Mouse (Mus musculus) embryonic fibroblast, embryonic 13.5 days (primary cell): ENCODE measurements around the gene Khk. TPM values are rescaled to one million over a fixed set of nuclear protein-coding genes. Genes with fewer than 3 reads are reported as not detected.

Source experiments
- H3K27ac ChIP-seq: 2 replicates; pipeline ENCODE4 v1.5.1; 2012; ENCODE audit warnings: low read length, control low read depth, inconsistent platforms; ENCODE audit not compliant: insufficient read depth
- H3K4me1 ChIP-seq: 2 replicates; pipeline ENCODE4 v1.6.1; 2011; ENCODE audit warnings: low read length; ENCODE audit not compliant: control insufficient read depth, insufficient read depth
- H3K4me3 ChIP-seq: 2 replicates; pipeline ENCODE4 v1.5.1; 2011; ENCODE audit warnings: mild to moderate bottlenecking, control low read depth, low read length; ENCODE audit not compliant: insufficient read depth
- CTCF ChIP-seq: IDR thresholded peaks from 2 replicates; pipeline ENCODE4 v1.5.1; 2011; ENCODE audit warnings: mild to moderate bottlenecking, control low read depth, low read length, moderate library complexity, borderline replicate concordance; ENCODE audit not compliant: insufficient read depth
- POLR2A ChIP-seq: IDR thresholded peaks from 2 replicates; pipeline ENCODE4 v1.6.1; 2011; ENCODE audit warnings: low read depth, mild to moderate bottlenecking, control low read depth, low read length, moderate library complexity
- polyA plus RNA-seq: library from polyadenylated mRNA; stranded (reverse); fragments of >200 nt; gene quantifications from 2 replicates; pipeline ENCODE4 v1.2.4, GENCODE M21; 2011; ENCODE audit warnings: low read depth; ENCODE audit not compliant: missing spikeins, insufficient read length

Gene Khk
- polyA plus RNA-seq, 1 experiment = 12.4 TPM

DNA sequence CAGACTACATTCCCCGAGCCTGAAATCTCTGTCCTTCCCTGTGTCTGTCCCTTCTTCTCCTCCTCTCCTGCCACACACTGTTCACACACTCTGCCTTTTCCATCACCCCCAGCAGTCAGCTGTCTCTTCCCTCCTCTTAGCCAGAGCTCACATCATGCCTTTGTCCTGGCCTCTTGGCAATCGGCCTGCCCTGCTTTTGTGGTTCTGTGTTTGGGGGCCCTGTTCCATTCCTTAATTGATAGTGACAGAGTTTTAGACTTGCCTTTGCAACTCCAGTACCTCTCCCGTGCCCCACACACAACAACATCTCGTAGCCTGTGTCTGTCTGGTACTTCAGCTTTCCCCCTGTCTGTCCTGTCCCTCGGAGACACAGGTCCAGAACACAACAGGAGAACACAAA lies 9.1 kb upstream of the Khk start:
- Histone ChIP-seq H3K27ac (peak overlapping the region; percentile 94), H3K4me1 (peaks cover 16% of the 10 kb centered on the region), H3K4me3 (no peak overlapping the region)
- no peak for TF ChIP-seq POLR2A
- no peak for TF ChIP-seq CTCF

DNA sequence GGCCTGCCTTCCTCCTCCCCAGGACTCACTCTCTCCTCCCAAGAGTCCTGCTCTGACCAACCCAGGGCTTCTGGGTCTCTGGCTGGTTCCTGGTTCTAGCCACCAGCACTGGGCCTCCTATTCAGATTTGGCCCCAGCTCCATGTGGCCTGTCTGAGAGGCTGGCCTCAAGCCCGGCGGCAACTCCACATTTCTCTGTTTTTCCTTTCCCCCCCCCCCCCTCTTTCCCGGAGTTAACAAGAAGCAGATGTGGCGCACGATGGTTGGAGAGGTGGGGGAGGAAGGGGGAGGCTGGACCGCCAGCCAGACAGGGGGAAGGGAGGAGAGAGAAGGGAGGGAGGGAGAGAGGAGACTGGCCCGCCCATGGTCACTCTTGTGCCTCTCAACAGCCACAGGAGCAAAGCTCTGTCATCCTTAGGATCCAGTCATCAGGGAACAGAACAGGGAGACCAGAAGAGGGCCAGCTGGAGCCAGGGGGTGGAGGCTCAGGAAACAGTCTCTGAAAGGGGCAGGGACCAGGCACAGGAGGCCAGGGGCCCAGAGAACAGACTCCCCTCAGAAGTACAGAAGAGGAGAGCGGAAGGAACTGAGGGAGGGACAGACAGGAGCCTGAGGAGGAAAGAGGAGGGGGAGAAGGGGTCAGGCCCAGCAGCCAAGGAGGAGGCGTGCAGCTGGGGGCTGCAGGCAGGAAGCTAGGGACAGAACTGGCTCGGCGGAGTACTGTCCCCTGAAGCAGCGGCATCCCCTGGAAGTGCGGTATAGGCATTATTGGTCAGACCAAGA lies 8.0 kb upstream of the Khk start, which contains the start of gene Emilin1:
Emilin1 (plus strand) TSS at position 343 of the 782 bp plus-strand sequence.
- peak within 1 kb of the TSS; percentile 63 for H3K4me3 ChIP-seq
- peaks cover 16% of the 10 kb centered on the region for H3K4me1 ChIP-seq
- TF ChIP-seq POLR2A (peak; percentile 93), CTCF (no peak)
- H3K27ac ChIP-seq = peak within 1 kb of the TSS; percentile 94

GRCm38 (mm10) chr5:30914101-30914635 lies 7.1 kb upstream of the Khk start:
- TF ChIP-seq CTCF = no peak
- TF ChIP-seq POLR2A = 0 out of 2 replicates have a peak, but pooled peaks have one; percentile 35
- Histone ChIP-seq H3K4me3 (peak overlapping the region; percentile 63), H3K27ac (peak overlapping the region; percentile 90), H3K4me1 (peaks cover 16% of the 10 kb centered on the region)

- Histone ChIP-seq H3K4me3 (peak overlapping the region; percentile 63), H3K4me1 (peaks cover 10% of the 10 kb centered on the region), H3K27ac (peak overlapping the region; percentile 90)
- TF ChIP-seq CTCF (no peak), POLR2A (no peak)
These were observed 6.4 kb upstream of the Khk start for GRCm38 (mm10) chr5:30914849-30915248.

GRCm38 (mm10) chr5:30915456-30915855 lies 5.8 kb upstream of the Khk start:
- TF ChIP-seq CTCF (no peak), POLR2A (no peak)

GRCm38 (mm10) chr5:30915974-30916433 lies 5.2 kb upstream of the Khk start:
- H3K27ac ChIP-seq = no peak overlapping the region
- no peak for TF ChIP-seq POLR2A
- TF ChIP-seq CTCF = peak; percentile 21; the same call in 1 of the 2 replicates
- peaks cover 10% of the 10 kb centered on the region for H3K4me1 ChIP-seq
- peak overlapping the region; percentile 13; the same call in 1 of the 2 replicates for H3K4me3 ChIP-seq

More at GRCm38 (mm10) chr5:30915456-30915855, 5.8 kb upstream of the Khk start:
- Histone ChIP-seq H3K4me3 (peak overlapping the region; percentile 63), H3K4me1 (peaks cover 10% of the 10 kb centered on the region), H3K27ac (peak overlapping the region; percentile 90)

DNA sequence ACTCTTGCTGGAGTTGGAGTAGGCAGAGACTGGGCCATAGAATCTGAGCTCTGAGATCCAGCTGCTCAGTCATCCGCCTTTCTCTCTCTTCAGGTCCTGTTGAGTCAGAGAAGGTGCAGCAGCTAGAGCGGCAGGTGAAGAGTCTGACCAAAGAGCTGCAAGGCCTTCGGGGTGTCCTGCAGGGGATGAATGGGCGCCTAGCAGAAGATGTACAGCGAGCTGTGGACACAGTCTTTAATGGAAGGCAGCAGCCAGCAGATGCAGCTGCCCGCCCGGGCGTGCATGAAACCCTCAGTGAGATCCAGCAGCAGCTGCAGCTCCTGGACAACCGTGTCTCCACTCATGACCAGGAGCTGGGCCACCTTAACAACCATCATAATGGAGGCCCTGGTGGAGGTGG lies 4.4 kb upstream of the Khk start:
- no peak overlapping the region for H3K4me3 ChIP-seq
- H3K4me1 ChIP-seq = peaks cover 11% of the 10 kb centered on the region
- TF ChIP-seq POLR2A = no peak
- TF ChIP-seq CTCF = no peak
- no peak overlapping the region for H3K27ac ChIP-seq

- no peak overlapping the region for H3K27ac ChIP-seq
- H3K4me1 ChIP-seq = peaks cover 8% of the 10 kb centered on the region
- H3K4me3 ChIP-seq = no peak overlapping the region
- TF ChIP-seq POLR2A = no peak
- no peak for TF ChIP-seq CTCF
These were observed 3.9 kb upstream of the Khk start for GRCm38 (mm10) chr5:30917348-30917747.

DNA sequence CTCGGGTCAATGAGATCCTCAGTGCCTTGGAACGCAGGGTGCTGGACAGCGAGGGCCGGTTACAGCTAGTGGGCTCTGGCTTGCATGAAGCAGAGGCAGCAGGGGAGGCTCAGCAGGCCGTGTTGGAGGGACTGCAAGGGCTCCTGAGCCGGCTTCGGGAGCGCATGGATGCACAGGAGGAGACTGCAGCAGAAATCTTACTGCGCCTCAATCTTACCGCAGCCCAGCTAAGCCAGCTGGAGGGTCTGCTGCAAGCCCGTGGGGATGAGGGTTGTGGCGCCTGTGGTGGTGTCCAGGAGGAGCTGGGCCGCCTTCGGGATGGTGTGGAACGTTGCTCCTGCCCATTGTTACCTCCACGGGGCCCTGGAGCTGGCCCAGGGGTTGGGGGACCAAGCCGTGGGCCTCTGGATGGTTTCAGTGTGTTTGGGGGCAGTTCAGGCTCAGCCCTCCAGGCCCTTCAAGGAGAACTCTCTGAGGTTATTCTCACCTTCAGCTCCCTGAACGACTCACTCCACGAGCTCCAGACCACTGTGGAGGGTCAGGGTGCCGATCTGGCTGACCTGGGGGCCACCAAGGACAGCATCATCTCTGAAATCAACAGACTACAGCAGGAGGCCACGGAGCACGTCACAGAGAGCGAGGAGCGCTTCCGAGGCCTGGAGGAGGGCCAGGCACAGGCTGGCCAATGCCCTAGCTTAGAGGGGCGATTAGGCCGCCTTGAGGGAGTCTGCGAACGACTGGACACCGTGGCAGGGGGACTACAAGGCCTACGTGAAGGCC lies 3.1 kb upstream of the Khk start:
- Histone ChIP-seq H3K4me1 (peaks cover 3% of the 10 kb centered on the region; the same call in 1 of the 2 replicates), H3K27ac (no peak overlapping the region), H3K4me3 (no peak overlapping the region)
- TF ChIP-seq POLR2A (no peak), CTCF (no peak)

- Histone ChIP-seq H3K4me1 (peaks cover 3% of the 10 kb centered on the region; the same call in 1 of the 2 replicates), H3K4me3 (no peak overlapping the region), H3K27ac (no peak overlapping the region)
- TF ChIP-seq CTCF (no peak), POLR2A (no peak)
These were observed 2.5 kb upstream of the Khk start for GRCm38 (mm10) chr5:30918691-30919090.
